Mouse (Mus musculus) spleen, adult 18-20 months (tissue): Measurements from ENCODE around the gene Gm128.

Experiments
- DNase-seq, 2 experiments: peaks; one replicate each; pipeline ENCODE4 v3.0.0; 2022; ENCODE audit warnings: mixed read lengths in 2 of 2

Gene Gm128

DNA sequence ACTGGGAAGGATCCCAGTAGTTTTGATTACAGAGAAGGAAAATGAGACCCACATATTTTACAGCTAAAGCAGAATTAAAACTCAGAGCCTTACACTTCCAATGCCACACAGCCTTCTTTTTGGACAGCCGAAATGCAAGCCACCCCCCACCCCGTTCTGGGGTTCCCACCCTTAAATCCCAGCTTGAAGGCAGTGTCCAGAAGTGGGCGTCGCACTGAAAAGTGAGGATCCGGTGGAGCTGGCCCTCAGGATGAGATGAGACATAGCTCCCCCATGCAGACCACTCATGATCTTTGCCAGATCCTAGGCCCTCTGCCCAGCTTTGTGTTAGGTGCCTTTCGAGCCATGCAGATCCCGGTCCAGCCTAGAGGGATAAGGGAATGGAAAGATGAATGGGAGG lies at the start of gene Gm128:
TSS of gene Gm128 (minus strand) at position 101 of the 400 bp plus-strand sequence.
- no peak for DNase-seq

DNA sequence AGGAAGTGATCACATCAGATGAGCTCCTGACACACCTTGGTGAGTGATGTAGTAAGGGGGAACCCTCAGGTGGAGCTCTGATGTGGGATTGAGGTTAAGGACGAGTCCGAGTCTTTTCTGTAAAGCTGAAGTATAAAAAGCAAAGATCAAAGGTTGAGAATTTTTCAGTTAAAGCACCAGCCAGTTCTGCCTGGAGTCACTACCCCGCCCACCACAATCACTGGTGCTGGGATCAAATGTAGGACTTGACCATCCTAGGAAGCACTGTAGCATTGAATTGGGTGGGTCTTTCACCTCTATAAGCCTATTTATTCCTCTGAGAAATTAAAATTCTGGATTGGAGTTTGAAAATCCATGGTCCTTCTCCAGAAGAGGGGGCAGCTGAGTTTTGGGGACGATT lies 49.6 kb upstream of the Gm128 start:
- no peak for DNase-seq

DNA sequence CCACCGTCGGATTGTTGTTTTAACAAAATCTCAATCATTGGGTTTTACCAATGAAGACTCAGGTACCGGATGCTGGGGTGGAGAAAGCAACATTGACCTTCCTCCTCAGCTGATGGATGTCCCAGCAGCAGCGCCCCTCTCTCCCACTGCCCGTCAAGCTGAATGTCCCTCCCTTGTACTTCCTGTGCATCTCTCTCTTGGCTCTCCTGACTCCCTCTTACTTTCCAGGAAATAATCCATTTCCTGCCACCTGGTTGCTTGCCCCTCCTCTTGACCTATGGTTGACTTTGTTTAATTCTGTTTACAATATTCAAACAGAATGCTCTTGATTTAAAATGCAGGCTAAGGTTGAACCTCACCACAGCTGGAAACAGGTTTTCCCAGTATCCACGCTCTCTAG lies 48.8 kb upstream of the Gm128 start:
- no peak for DNase-seq

DNA sequence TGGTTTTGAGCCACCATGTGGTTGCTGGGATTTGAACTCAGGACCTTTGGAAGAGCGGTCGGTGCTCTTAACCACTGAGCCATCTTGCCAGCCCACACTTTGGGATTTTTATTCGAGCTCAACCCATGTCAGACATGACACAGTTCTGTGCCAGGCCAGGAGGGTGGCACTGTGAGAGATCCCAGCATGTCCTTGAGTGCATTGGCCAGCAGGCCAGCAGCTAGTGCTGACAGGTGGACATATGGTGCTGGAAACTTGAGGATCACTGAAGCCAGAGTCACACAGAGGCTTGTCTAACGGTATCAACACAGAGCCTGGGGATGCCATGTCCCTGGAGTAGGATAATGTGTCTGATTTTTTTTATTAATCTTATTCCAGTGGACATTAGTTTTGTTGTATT lies 48.0 kb upstream of the Gm128 start:
- DNase-seq = no peak

DNA sequence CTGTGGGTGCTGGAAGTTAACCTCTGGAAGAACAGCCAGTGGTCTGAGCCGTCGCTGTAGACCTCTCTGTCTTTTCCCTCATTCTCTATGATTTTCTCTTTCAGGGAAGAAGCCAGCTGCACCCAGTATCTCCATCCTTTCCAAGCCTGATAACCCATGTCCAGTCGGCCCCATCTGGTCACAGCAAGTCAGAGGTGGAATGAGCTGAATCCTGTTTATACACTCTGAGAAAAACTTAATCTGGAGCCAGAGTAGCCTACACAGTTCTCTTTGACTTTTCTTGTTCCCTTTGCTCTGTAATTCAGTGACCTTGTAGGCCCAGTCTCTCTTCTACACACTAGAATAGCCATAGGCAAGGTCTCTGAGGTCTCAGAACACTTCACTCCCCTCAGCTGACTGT lies 46.1 kb upstream of the Gm128 start:
- no peak for DNase-seq

- no peak for DNase-seq
These were observed 45.1 kb upstream of the Gm128 start for GRCm38 (mm10) chr3:95286510-95286909.

DNA sequence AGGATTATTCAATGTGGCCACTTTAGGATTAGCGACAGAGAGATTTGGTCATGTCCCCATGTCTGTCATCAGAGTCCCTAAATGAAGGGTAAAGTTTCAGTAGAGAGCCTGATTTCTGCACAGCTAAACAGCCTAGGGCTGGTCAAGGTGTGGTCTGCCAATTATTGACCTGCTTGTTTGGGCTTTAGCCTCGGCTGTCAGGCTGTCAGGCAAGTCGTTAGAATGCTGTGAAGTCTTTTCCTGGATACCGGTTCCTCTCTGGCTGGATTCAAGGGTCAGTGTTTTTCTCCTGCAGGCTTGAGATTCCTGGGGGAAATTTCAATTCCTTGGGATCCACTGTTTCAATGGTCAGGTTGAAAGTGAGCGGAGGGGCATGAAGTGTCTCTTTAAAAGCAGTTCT lies 44.6 kb upstream of the Gm128 start:
- DNase-seq = no peak

DNA sequence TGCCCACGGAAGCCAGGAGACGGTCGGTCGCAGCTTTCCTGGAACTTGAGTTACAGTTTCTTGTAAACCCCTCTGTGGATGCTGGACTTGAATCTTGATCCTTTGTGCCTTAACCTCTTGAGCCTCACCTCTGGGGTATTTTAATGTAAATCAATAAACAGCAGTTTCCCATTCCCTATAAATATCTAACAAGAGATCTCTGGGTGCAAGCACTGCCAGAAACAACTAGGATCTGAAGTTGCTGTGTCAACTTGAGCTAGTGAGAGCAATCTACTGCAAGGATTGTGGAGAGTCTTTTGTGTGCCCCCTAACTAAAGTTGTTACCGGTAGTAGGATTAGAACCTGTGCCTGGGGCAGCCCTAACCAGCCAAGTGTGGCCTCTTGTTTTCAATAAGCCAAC lies 44.0 kb upstream of the Gm128 start:
- DNase-seq = no peak

- no peak for DNase-seq
These were observed 43.3 kb upstream of the Gm128 start for GRCm38 (mm10) chr3:95284501-95285281.

GRCm38 (mm10) chr3:95284062-95284461 lies 42.7 kb upstream of the Gm128 start:
- DNase-seq = no peak

GRCm38 (mm10) chr3:95283589-95283941 lies 42.2 kb upstream of the Gm128 start:
- DNase-seq = no peak

- DNase-seq = peak; percentile 47 to 60
These were observed 41.6 kb upstream of the Gm128 start for GRCm38 (mm10) chr3:95282865-95283588.

DNA sequence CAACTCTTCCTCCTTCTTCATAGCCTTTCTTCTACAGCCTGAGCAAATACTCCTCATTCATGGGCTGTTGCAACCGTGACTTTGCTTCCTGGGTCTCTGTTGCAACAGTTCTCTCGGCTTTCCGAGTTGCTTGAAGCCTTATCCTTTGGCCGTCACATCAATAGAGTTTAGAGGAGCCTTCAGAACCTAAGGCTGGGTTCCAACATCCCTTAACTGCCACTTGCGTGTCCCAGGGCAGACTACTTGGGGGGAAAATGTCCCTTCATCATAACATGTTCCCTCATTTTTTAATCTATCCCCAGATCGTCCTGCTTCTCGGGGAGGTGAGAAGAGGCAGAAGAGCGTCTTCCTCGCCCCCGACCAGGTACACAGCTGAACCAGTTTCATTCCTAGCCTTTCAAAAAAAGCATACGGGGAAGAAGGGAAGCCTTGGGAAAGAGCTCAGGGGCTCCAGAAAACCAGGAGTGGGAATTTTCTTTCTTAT lies 41.0 kb upstream of the Gm128 start:
- DNase-seq = peak; percentile 43 to 55

DNA sequence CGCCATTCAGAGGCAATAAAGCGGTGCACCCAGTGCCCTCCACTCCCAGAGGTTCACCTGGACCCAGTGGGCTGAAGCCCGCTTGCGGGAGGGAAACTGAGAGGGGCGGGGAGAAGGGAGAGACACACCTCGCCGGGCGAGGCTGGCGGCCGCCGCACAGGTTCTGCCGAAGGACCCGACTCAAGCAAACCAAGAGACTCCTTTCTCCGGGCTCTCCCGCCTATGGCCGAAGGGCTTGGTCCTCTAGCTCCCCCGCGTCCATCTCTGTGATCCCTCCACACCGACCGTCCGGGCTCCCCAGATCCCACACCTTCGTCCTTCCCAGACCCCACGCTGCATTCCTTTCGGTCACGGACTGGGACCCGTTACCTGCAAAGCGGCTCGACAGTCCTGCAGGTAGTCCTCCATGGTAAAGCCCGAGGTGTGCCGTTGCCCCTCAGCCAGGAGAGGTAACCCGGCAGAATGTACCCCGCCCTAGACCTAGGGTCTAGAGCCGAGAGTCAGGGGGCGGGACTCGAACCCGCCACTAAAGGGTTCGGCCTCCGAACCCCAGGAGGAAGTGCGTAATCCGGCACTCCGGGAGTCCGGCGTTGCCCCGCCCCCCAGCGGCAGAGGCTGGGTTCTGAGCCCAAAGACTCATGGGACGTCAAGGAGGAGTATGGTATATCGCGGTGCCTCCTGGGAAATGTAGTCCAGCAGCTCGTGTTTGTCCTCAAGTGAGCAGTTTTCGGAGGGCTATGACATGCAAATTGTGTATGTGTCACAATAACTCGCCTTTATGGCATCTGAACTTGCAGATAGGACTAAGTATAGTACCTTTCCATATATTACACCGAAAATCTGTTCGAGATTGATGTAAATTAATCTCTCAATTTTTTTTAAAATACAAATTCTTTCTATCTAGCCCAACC lies 40.1 kb upstream of the Gm128 start, which contains the start of the genes Mindy1 and Prune1:
TSS of gene Mindy1 (plus strand) at position 130 of the 911 bp plus-strand sequence.
TSS of gene Prune1 (minus strand) at position 861 of the 911 bp plus-strand sequence.
- peak; percentile 98 for DNase-seq

- DNase-seq = peak in 1 of 2 experiments; percentile 10
These were observed 39.3 kb upstream of the Gm128 start for GRCm38 (mm10) chr3:95280747-95281146.

DNA sequence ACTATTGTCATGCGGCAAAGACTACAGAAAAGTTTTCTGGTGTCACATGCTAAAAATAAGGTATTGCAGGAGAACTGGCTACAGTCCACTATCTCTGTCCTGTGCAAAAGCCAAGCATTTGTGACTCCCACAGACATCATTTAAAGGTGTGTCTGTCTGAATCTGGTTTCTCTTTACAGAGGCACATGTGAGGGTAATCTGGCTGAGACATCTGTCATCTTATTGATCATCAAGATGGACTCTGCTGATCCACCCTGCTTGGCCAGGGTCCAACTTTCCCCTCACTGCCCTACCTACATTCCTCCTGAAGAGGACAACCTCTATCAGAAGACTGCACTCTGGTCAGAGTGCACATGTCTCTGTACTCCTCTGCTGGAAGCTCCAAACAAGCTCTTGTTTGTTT lies 35.8 kb upstream of the Gm128 start:
- no peak for DNase-seq

DNA sequence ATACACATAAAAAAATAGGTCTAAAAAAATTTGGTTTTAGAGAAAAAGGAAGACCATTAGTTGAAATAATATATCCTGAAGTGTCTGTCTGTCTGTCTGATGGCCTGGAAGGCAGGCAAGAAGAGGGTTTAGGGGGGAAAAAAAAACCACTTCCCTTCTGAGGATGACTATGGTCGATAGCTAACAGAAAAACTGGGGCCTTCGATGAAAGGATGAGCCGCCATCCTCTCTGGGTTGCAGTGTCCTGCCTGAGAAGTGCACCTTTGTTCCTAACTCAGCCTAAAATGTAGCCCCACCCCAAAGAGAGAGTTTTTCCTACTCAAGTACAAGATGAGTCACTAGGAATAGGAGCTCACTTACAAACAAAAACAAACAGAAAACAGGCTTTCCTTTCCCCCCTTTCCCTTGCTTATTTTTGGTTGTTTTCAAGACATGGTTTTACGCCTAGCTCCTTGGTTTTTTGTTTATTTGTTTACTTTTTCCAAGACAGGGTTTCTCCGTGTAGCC lies 35.1 kb upstream of the Gm128 start:
- DNase-seq = no peak

- no peak for DNase-seq
These were observed 33.8 kb upstream of the Gm128 start for GRCm38 (mm10) chr3:95275161-95275560.

DNA sequence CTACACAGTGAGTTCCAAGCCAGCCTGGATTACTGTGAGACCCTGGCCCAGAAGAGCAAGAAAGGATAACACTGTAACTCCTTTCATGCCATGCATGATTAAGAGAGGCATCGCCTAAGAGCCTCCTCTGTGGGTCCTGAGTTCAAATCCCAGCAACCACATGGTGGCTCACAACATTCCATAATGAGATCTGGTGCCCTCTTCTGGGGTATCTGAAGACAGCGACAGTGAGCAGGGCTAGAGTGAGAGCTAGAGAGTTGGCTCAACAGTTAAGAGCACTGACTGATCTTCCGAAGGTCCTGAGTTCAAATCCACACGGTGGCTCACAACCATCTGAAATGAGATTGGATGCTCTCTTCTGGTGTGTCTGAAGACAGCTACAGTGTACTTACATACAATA lies 33.1 kb upstream of the Gm128 start:
- no peak for DNase-seq

GRCm38 (mm10) chr3:95273471-95273870 lies 32.1 kb upstream of the Gm128 start:
- DNase-seq = no peak

- no peak for DNase-seq
These were observed 29.5 kb upstream of the Gm128 start for GRCm38 (mm10) chr3:95270766-95271364.

- no peak for DNase-seq
These were observed 28.4 kb upstream of the Gm128 start for GRCm38 (mm10) chr3:95269789-95270188.
